Mouse (Mus musculus): ENCODE results near the gene R3hdm4. TPM values are rescaled to one million over a fixed set of nuclear protein-coding genes. Genes with fewer than 3 reads are reported as not detected.
"Not testable (repeated sequence)": the region's sequence is repeated elsewhere in the genome, so short reads cannot be mapped to it uniquely, and the experiment has no call there.

Gene R3hdm4
- polyA plus RNA-seq, 1 experiment from 2014 or later = 293 TPM

DNA sequence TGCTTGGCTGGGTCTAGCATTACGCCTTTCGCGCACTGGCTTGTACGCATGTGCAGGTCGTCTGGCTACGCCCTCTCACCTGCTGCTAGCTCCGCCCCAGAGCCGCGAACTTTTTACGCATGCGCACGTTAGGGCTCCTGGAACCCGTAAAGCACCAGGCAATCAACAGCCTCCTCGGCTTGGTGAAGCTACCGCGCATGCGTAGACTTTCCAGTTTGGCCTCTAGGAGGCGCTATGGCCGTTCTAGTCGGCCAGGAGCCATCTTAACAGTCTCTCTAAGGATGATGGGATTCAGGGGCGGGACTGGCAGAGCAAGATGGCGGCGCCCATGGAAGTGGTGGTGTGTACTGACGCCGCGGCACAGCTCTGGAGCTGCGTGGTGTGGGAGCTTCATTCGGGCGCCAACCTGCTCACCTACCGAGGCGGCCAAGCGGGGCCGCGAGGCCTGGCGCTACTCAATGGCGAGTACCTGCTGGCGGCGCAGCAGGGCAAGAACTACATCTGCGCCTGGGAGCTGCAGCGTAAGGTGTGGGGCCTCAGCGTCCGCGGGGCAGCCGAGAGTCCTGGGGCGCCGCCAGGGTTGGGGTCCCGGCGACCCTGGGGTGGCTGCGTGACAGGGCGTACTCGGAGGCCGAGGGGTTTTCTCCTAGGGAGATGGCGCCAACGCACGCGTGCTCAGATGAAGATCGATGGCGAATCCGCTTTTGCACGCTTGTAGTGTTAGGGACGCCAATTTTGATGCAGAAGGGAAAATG, 39.0 kb upstream of the R3hdm4 start, which contains the start of gene Wdr18:
TSS of gene Wdr18 (plus strand) at position 306 of the 755 bp plus-strand sequence.
- Histone ChIP-seq H3K4me2 (ENCODE audit: low read length) (peak within 1 kb of the TSS; percentile 64), H3K27me3 (ENCODE audit: control insufficient read depth, insufficient read depth, low read depth, low read length) (no peaks in the 10 kb centered on the region), H3K36me3 (ENCODE audit: control insufficient read depth, insufficient read depth, low read length) (peaks cover 6% of the 10 kb centered on the region; the same call in 1 of the 2 replicates), H3K4me1 (ENCODE audit: control insufficient read depth, insufficient read depth, low read length) (peaks cover 7% of the 10 kb centered on the region), H3K9ac (ENCODE audit: low read depth, low read length) (peak within 1 kb of the TSS; percentile 78), H3K4me3 (ENCODE audit: low read depth, low read length) (peak within 1 kb of the TSS; percentile 81), H3K9me3 (replicated peaks; ENCODE audit: control insufficient read depth, low read length, poor library complexity, severe bottlenecking) (no peaks in the 10 kb centered on the region), H3K27ac (ENCODE audit: low read length) (peak within 1 kb of the TSS; percentile 75)
- ATAC-seq = peak; percentile 97
- under 1% methylated on average over 61 of the region's 61 CpGs for WGBS

- H3K9me3 ChIP-seq (replicated peaks; ENCODE audit: control insufficient read depth, low read length, poor library complexity, severe bottlenecking); H3K9ac ChIP-seq (ENCODE audit: low read depth, low read length); H3K27ac ChIP-seq (ENCODE audit: low read length); H3K36me3 ChIP-seq (ENCODE audit: control insufficient read depth, insufficient read depth, low read length); H3K4me1 ChIP-seq (ENCODE audit: control insufficient read depth, insufficient read depth, low read length); ATAC-seq; H3K27me3 ChIP-seq (ENCODE audit: control insufficient read depth, insufficient read depth, low read depth, low read length): not testable (repeated sequence)
- Histone ChIP-seq H3K4me2 (ENCODE audit: low read length) (0 out of 2 replicates have a peak overlapping the region, but pooled peaks have one; percentile 4), H3K4me3 (ENCODE audit: low read depth, low read length) (peak overlapping the region; percentile 81; the same call in 1 of the 2 replicates)
- WGBS = 31% methylated on average over 10 of the region's 10 CpGs
These were observed 38.4 kb upstream of the R3hdm4 start for GRCm38 (mm10) chr10:79959412-79959811.

DNA sequence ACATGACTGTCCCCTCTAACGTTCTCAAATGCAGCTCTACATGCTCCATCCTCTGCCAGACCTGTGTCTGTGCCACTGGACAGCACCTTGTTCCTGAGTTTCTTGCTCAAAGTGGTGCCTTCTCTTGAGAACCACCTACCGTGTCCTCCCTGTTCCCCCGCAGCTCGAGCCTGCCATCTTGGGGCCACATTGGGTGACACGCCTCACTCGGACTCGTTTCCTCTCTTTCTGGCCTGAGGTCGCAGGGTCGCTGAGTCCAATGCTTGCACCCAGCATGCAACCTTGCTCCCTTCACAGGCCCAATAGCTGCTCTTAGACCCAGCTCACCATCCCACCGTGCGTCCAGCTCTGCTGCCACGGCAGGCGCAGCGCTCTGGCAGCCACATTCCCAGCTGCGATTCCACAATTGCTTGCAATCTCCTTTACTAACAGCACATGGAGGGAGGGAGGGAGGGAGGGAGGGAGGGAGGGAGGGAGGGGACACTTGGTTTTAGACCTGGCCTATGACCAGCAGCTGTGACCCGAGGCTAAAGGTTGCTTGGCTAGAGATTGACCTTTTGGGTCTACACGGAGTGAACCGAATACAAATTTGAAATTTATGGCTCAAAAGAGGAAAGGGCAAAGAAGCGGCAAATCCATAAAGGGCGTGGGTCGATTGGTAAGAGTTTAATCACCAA, 37.3 kb upstream of the R3hdm4 start:
- 12% methylated on average over 21 of the region's 21 CpGs for WGBS
- Histone ChIP-seq H3K4me3 (ENCODE audit: low read depth, low read length) (no peak overlapping the region), H3K36me3 (ENCODE audit: control insufficient read depth, insufficient read depth, low read length) (peaks cover 2% of the 10 kb centered on the region; the same call in 1 of the 2 replicates), H3K4me1 (ENCODE audit: control insufficient read depth, insufficient read depth, low read length) (peaks cover 7% of the 10 kb centered on the region), H3K4me2 (ENCODE audit: low read length) (no peak overlapping the region), H3K27ac (ENCODE audit: low read length) (no peak overlapping the region), H3K9me3 (replicated peaks; ENCODE audit: control insufficient read depth, low read length, poor library complexity, severe bottlenecking) (no peaks in the 10 kb centered on the region), H3K9ac (ENCODE audit: low read depth, low read length) (no peak overlapping the region), H3K27me3 (ENCODE audit: control insufficient read depth, insufficient read depth, low read depth, low read length) (no peaks in the 10 kb centered on the region)
- no peak for ATAC-seq

DNA sequence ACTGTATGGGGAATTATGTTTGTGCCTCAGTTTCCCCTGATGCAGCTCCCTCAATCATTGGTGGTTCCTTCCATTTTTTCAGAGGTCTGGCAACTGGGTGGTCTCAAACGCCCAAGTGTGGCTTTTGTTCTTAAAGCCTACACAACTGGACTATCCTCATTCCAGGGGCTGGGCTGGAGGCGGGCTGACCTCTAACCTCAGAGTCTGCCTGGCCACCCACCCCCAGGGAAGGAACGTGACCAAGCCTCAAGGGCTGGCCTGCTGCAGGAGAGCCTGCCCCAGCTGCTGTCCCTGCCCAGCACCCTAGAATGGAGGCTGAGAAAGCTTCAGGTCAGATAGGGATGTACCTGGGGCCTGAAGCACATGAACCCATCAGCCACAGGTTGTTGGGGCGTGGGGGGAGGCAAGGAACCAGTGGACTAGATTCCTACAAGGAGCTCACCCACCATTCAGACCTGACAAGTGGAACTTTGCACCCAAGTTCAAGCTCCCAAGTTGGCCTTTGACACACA, 35.7 kb upstream of the R3hdm4 start:
- peaks cover 7% of the 10 kb centered on the region for H3K4me1 ChIP-seq (ENCODE audit: control insufficient read depth, insufficient read depth, low read length)
- H3K27ac ChIP-seq (ENCODE audit: low read length) = no peak overlapping the region
- peaks cover under 1% of the 10 kb centered on the region for H3K36me3 ChIP-seq (ENCODE audit: control insufficient read depth, insufficient read depth, low read length)
- H3K4me3 ChIP-seq (ENCODE audit: low read depth, low read length) = no peak overlapping the region
- ATAC-seq = no peak
- H3K9ac ChIP-seq (ENCODE audit: low read depth, low read length) = no peak overlapping the region
- WGBS = 19% methylated on average over 4 of the region's 4 CpGs
- no peaks in the 10 kb centered on the region for H3K27me3 ChIP-seq (ENCODE audit: control insufficient read depth, insufficient read depth, low read depth, low read length)
- no peak overlapping the region for H3K4me2 ChIP-seq (ENCODE audit: low read length)
- H3K9me3 ChIP-seq (replicated peaks; ENCODE audit: control insufficient read depth, low read length, poor library complexity, severe bottlenecking) = no peaks in the 10 kb centered on the region

- Histone ChIP-seq H3K27me3 (ENCODE audit: control insufficient read depth, insufficient read depth, low read depth, low read length) (no peaks in the 10 kb centered on the region), H3K27ac (ENCODE audit: low read length) (no peak overlapping the region), H3K4me2 (ENCODE audit: low read length) (no peak overlapping the region), H3K9ac (ENCODE audit: low read depth, low read length) (no peak overlapping the region), H3K4me1 (ENCODE audit: control insufficient read depth, insufficient read depth, low read length) (peaks cover 2% of the 10 kb centered on the region), H3K4me3 (ENCODE audit: low read depth, low read length) (no peak overlapping the region), H3K9me3 (replicated peaks; ENCODE audit: control insufficient read depth, low read length, poor library complexity, severe bottlenecking) (no peaks in the 10 kb centered on the region), H3K36me3 (ENCODE audit: control insufficient read depth, insufficient read depth, low read length) (peaks cover 5% of the 10 kb centered on the region)
- WGBS = 85% methylated on average over 9 of the region's 9 CpGs
- no peak for ATAC-seq
These were observed 34.7 kb upstream of the R3hdm4 start for GRCm38 (mm10) chr10:79955691-79956090.

- WGBS = 87% methylated on average over 6 of the region's 6 CpGs
- Histone ChIP-seq H3K4me2 (ENCODE audit: low read length) (no peak overlapping the region), H3K36me3 (ENCODE audit: control insufficient read depth, insufficient read depth, low read length) (peaks cover 14% of the 10 kb centered on the region), H3K9me3 (replicated peaks; ENCODE audit: control insufficient read depth, low read length, poor library complexity, severe bottlenecking) (no peaks in the 10 kb centered on the region), H3K4me3 (ENCODE audit: low read depth, low read length) (no peak overlapping the region), H3K9ac (ENCODE audit: low read depth, low read length) (no peak overlapping the region), H3K4me1 (ENCODE audit: control insufficient read depth, insufficient read depth, low read length) (no peaks in the 10 kb centered on the region), H3K27ac (ENCODE audit: low read length) (no peak overlapping the region), H3K27me3 (ENCODE audit: control insufficient read depth, insufficient read depth, low read depth, low read length) (no peaks in the 10 kb centered on the region)
- ATAC-seq = no peak
These were observed 32.9 kb upstream of the R3hdm4 start for GRCm38 (mm10) chr10:79953946-79954345.

DNA sequence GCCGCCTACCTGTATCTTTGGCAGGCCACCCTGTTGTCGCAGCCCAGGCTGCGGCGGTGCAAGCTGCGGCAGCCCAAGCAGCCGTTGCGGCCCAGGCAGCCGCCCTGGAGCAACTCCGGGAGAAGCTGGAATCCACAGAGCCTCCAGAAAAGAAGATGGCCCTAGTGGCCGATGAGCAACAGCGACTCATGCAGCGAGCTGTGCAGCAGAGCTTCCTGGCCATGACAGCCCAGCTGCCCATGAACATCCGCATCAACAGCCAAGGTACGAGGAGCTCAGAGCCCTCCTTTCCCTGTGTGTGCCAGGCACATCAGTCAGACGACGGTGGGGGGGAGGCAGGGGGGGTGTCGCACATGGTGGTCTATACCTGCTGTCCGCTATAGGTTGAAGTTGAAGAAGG, 29.7 kb upstream of the R3hdm4 start:
- H3K4me2 ChIP-seq (ENCODE audit: low read length) = no peak overlapping the region
- no peak overlapping the region for H3K4me3 ChIP-seq (ENCODE audit: low read depth, low read length)
- peaks cover 14% of the 10 kb centered on the region for H3K36me3 ChIP-seq (ENCODE audit: control insufficient read depth, insufficient read depth, low read length)
- no peak for ATAC-seq
- no peak overlapping the region for H3K9ac ChIP-seq (ENCODE audit: low read depth, low read length)
- no peaks in the 10 kb centered on the region for H3K9me3 ChIP-seq (replicated peaks; ENCODE audit: control insufficient read depth, low read length, poor library complexity, severe bottlenecking)
- H3K4me1 ChIP-seq (ENCODE audit: control insufficient read depth, insufficient read depth, low read length) = no peaks in the 10 kb centered on the region
- no peak overlapping the region for H3K27ac ChIP-seq (ENCODE audit: low read length)
- no peaks in the 10 kb centered on the region for H3K27me3 ChIP-seq (ENCODE audit: control insufficient read depth, insufficient read depth, low read depth, low read length)
- WGBS = 81% methylated on average over 17 of the region's 18 CpGs

DNA sequence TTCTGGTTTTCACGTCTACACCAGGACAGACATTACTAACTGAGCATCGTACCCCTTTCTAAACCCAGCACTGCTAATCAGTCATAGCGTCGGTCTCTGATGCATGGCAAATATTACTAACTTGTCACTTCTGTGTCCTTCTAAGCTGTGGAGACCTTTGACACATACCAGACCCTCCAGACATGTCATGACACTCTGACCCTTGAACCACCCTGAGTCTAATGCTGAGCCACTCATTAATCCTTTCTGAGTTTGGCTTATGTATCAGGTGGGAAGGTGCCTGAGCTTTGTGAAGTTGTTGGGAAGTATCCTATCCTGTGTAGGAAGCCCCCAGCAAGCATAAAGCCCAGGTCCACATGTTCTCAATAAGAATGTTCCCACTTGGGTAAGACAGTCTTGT, 28.9 kb upstream of the R3hdm4 start:
- WGBS = 91% methylated on average over 4 of the region's 4 CpGs
- no peak for ATAC-seq
- Histone ChIP-seq H3K9ac (ENCODE audit: low read depth, low read length) (no peak overlapping the region), H3K36me3 (ENCODE audit: control insufficient read depth, insufficient read depth, low read length) (peaks cover 14% of the 10 kb centered on the region), H3K27me3 (ENCODE audit: control insufficient read depth, insufficient read depth, low read depth, low read length) (no peaks in the 10 kb centered on the region), H3K4me1 (ENCODE audit: control insufficient read depth, insufficient read depth, low read length) (peaks cover 3% of the 10 kb centered on the region; the same call in 1 of the 2 replicates), H3K4me2 (ENCODE audit: low read length) (no peak overlapping the region), H3K4me3 (ENCODE audit: low read depth, low read length) (no peak overlapping the region), H3K9me3 (replicated peaks; ENCODE audit: control insufficient read depth, low read length, poor library complexity, severe bottlenecking) (no peaks in the 10 kb centered on the region), H3K27ac (ENCODE audit: low read length) (no peak overlapping the region)

DNA sequence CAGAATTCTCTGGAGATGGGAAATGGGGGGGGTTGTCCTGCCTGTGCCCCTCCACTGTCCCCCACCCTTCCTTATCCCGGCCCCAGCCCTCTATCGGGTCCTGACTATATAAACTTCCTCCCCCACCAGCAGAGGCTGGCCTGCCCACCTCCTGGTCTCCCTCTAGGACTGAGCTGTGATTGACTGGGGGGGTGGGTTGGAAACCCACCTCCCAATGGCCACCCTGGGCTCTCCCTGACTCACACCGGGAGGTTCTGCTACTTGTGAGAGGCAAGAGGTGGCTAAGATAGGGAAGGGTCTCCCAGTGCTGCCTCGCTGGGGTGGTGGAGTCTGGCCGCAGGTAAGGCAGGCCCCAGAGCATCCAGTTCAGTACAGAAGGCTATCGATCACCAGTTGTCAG, 26.5 kb upstream of the R3hdm4 start:
- H3K9ac ChIP-seq (ENCODE audit: low read depth, low read length) = no peak overlapping the region
- H3K4me2 ChIP-seq (ENCODE audit: low read length) = no peak overlapping the region
- H3K27ac ChIP-seq (ENCODE audit: low read length) = no peak overlapping the region
- WGBS = 77% methylated on average over 6 of the region's 6 CpGs
- ATAC-seq = no peak
- H3K27me3 ChIP-seq (ENCODE audit: control insufficient read depth, insufficient read depth, low read depth, low read length) = no peaks in the 10 kb centered on the region
- H3K36me3 ChIP-seq (ENCODE audit: control insufficient read depth, insufficient read depth, low read length) = peaks cover 14% of the 10 kb centered on the region
- no peaks in the 10 kb centered on the region for H3K9me3 ChIP-seq (replicated peaks; ENCODE audit: control insufficient read depth, low read length, poor library complexity, severe bottlenecking)
- H3K4me1 ChIP-seq (ENCODE audit: control insufficient read depth, insufficient read depth, low read length) = peaks cover 3% of the 10 kb centered on the region; the same call in 1 of the 2 replicates
- H3K4me3 ChIP-seq (ENCODE audit: low read depth, low read length) = no peak overlapping the region

Measured in midbrain, embryonic 16.5 days (tissue).